Mouse (Mus musculus): ENCODE measurements at regions not wholly inside any gene's neighbourhood (a gene's known extent, or its start where the extent isn't known, plus 50 kb on each side); places are given as distances from the start of the nearest gene placed in this dataset.
"Not testable (repeated sequence)": the region's sequence is repeated elsewhere in the genome, so short reads cannot be mapped to it uniquely, and the experiment has no call there.

DNA sequence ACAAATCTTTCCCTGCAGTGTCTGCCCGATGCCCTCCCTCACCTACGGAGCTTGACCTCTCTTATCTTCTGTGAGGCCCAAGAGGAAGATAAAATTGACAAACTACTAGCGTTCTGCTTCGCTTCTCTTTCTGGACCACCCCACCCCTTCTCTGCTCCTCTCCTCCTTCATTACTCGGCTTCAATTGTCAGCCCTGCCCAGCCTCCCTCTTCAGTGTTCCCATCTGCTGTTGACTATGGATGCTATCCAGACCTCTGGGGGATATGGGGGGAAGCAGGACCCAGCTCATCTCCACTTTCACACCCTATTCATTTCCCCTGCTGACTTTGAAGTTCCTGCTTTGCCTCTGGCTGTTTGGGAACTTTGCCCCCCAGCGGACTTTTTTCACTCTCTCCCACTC is 214.5 kb downstream of the Dact1 start:
- no peak for DNase-seq (ENCODE audit: extremely low read depth, insufficient read length, low spot score)

- DNase-seq (ENCODE audit: extremely low read depth, insufficient read length, low spot score): no peak
Measured at GRCm38 (mm10) chr12:71525255-71525927, 215.7 kb downstream of the Dact1 start.

DNA sequence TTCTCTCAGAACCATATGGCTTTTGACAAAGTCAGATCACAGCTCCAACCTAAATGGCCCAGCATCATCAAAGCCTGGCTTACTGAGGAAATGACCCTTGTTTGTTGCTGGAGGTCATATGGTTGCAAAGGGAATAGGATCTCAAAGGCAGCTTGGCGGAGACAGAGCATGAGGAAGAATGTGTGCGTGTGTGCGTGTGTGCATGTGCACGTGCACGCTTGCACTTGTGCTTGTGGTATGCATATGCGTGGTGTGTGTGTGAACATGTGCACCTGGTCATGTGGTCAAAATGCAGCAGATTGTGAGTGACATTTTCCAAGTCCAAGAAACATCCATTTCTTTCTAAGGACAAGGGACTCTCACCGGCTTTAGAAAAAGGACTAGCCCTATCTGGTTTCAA is 216.9 kb downstream of the Dact1 start:
- DNase-seq (ENCODE audit: extremely low read depth, insufficient read length, low spot score): no peak

- DNase-seq (ENCODE audit: extremely low read depth, insufficient read length, low spot score): no peak
Measured at GRCm38 (mm10) chr12:71532161-71532560, 222.5 kb downstream of the Dact1 start.

DNA sequence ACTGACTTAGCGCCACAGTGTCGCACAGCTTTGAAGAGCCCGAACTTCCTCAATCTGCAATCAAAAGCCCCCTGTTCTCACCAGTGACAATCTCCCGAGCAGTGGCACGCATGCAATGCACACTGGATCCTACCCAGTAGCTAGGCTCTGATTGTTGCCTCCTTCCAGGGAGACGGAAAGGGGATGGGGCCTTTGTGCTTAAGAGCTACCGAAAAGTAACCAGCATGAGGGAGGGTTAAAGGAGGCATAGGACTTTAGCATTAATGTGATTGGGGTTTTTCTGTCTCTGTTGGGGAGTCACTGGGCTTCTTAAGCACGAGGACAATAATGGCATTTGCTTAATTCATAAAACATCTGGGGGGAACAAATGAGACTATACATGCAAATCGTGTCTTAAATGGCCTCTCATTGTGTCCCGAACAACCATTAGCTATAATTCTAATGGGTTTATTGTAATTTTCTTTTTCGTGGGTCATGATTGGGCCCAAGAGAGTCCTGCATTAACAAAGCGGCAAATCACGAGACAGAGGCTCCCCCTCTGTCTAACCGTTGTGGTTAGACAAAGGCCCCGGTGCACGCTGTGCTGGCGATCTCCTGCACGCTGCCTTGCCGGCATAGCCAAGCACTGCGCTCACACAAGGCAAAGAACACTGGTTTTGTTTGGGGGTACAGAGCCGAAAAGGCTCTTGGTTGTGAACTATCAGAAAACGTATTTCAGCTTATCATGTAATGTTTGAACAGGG is 223.2 kb downstream of the Dact1 start:
- no peak for DNase-seq (ENCODE audit: extremely low read depth, insufficient read length, low spot score)

DNA sequence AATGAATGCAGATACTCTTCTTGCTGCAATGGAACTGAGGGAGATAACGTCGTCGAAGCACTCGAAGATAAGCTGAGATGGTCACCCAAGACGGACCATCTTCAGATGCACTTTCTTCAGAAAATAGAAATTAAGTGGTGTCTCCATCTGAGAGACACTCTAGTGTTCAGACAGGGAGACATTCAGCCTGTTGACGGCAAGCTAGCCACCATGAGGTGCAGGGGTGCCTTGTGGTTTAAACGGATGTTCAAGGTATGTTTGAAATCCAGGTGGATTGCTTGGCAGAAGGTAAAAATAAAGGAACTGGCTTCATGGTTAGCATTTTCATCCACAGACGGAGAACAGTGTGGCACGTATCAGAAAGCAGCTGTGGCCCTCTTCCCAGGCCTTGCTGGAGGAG is 224.0 kb downstream of the Dact1 start:
- no peak for DNase-seq (ENCODE audit: extremely low read depth, insufficient read length, low spot score)

- DNase-seq (ENCODE audit: extremely low read depth, insufficient read length, low spot score): no peak
Measured at GRCm38 (mm10) chr12:71534199-71534598, 224.5 kb downstream of the Dact1 start.

- DNase-seq (ENCODE audit: extremely low read depth, insufficient read length, low spot score): no peak
Measured at GRCm38 (mm10) chr12:71535251-71535650, 225.6 kb downstream of the Dact1 start.

DNA sequence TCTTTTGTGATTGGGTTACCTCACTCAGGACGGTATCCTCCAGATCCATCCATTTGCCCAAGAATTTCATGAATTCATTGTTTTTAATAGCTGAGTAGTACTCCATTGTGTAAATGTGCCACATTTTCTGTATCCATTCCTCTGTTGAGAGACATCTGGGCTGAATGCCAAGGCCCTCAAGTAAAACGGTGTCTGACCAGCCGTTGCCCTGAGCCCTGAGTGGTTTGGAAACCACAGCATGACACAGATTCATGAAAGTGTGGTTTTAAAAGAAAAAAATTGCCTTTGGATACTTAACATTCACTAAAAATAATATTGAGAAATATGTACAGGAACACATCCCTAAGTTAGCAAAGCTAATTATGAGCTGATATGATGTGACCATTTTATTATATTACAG is 226.1 kb downstream of the Dact1 start:
- DNase-seq (ENCODE audit: extremely low read depth, insufficient read length, low spot score): not testable (repeated sequence)

DNA sequence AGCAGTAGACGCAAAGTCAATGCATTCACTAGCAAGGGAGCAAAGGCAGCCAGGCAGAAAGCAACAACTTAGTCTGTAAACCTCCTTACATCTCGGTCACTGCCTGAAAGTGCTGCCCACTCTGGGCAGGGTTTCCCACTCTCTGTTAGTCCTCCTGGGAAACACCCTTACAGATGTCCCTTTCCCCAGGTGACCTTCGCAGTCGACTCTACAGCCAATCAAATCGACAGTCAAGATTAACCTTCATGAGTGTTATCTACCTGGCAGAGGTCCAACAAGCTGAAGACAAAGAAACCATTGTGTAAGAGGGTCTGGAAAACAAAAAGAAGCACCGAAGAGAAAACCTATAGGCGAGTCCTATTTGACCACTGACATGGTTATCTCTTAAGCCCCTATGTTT is 229.0 kb downstream of the Dact1 start:
- DNase-seq (ENCODE audit: extremely low read depth, insufficient read length, low spot score): no peak

DNA sequence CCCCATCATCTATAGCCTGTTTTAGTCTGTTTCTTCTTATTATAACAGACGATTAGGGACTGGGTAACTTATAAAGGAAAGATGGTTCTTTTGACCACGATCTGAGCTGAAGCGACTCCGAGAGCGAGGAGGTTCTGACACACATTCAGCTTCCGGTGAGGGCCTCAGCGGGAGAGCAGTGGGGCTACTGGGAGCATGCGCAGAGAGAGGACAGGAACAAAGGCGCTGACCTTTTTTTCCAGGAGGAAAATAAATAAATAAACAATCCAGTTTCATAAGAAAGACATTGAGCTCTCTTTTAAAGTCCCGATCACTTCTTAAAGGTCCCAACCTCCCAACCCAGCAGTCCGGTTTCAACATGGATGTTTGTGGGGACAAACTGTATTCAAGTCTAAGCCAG is 230.6 kb downstream of the Dact1 start:
- no peak for DNase-seq (ENCODE audit: extremely low read depth, insufficient read length, low spot score)

- DNase-seq (ENCODE audit: extremely low read depth, insufficient read length, low spot score): no peak
Measured at GRCm38 (mm10) chr12:71541961-71542360, 232.3 kb downstream of the Dact1 start.

GRCm38 (mm10) chr12:71543571-71544119 is 234.0 kb downstream of the Dact1 start:
- no peak for DNase-seq (ENCODE audit: extremely low read depth, insufficient read length, low spot score)

DNA sequence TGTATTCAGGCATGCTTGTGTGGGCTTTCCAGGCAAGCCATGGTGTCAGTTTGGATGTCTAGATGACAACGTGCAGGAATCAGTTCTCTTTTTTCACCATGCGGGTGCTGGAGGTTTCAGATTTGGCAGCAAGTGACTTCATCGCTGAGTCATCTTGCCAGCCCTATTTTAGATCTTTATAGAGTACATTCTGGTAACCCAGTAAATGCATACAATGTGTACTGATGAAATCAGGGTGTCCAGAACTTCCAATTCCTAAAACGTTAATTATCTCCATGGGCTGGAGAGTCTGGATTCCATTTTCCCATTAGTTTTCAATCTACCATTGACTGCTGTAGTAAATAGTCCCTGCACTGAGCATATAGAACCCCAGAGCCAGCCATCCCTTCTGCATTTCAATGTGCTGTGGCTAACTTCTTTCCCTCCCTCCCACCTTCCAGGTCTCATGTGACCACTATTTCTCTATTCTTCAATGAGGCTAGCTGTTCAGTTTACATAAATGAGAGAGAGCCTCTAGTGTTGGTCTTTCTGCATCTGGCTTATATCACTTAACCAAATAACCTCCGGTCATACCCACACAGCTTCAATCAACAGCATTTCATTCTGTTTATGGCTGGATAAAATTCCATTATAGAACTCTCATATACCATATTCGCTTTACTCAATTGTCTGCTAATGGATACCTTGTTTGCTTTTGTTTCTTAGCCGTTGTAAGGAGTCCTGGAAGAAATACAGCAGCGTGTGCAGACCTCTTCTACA is 234.9 kb downstream of the Dact1 start:
- DNase-seq (ENCODE audit: extremely low read depth, insufficient read length, low spot score): no peak

DNA sequence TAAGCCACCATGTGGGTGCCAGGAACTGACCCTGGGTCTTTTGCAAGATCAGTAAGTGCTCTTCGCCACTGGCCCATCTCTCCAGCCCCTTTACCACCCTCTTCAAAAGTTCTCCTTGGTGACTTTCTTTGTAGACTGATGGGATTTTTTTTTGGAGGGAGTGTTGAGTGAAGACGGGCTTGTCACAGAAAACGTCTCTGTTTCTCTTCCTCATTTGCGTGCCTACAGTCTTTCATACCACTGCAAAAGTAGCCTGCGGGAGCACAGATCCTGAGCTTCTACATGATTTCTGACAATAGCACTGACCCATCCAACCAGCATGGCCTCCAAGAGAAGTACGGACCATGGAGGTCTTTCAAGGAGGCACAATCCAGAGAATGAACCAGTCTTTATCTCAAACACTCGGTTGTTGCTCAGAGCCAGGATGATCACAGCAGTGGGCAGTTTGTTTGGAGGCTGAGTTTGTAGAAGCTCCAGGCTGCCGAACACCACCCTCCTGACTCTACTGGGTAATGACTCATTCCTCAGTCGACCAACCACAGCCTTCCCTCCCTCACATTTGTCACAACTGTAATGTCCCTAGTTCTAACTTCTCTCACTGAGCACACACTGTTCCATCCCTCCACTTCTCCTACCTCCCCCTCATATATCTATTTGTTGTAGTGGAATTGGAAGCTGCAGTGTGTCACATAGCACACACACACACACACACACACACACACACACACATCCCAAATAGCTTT is 237.0 kb downstream of the Dact1 start:
- DNase-seq (ENCODE audit: extremely low read depth, insufficient read length, low spot score): no peak

DNA sequence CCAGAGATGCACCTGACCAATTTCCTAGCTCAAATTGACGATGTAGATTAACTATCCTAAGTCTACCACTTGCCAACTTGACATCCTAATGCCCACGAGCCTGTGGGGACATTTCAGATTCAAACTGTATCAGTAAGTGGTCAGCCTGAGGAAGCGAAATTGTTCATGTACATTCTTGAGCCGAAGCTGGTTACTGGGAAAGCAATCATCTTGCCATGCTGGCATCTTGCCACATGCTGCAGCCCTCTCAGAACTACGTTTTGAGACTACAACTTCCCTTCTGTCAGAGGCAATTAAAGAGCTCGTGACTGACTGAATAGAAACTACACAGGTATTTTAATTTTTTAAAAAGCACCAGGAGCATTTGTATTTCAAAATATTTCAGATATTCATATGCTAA is 239.7 kb downstream of the Dact1 start:
- DNase-seq (ENCODE audit: extremely low read depth, insufficient read length, low spot score): no peak

DNA sequence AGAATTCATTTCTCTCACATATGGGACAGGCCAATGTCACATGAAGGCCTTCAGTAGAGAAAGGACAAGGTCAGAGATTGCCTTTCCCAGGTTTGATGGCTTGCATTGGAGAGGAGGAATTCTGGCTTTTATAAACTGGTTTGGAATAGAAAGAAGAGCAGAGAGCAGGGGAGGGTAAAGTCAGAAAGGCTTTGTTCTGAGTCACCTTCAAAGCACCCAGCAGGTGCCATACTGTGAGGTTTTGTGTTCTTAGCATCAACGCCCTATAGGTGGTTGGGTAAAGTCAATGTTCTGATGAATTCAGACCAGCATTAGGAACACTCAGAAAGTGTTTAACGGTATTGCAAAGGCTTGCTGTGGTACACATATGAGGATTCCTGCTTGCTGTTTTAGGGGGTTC is 244.5 kb downstream of the Dact1 start:
- DNase-seq (ENCODE audit: extremely low read depth, insufficient read length, low spot score): no peak

- DNase-seq (ENCODE audit: extremely low read depth, insufficient read length, low spot score): no peak
Measured at GRCm38 (mm10) chr12:71561259-71561658, 251.6 kb downstream of the Dact1 start.

GRCm38 (mm10) chr12:71561918-71562572 is 252.4 kb downstream of the Dact1 start:
- no peak for DNase-seq (ENCODE audit: extremely low read depth, insufficient read length, low spot score)

- DNase-seq (ENCODE audit: extremely low read depth, insufficient read length, low spot score): no peak
Measured at GRCm38 (mm10) chr12:71563219-71563618, 253.5 kb downstream of the Dact1 start.
